Mouse (Mus musculus) T-helper 1 cell (primary cell): ENCODE results near the gene Lamc3.
"Not testable (repeated sequence)": the region's sequence is repeated elsewhere in the genome, so short reads cannot be mapped to it uniquely, and the experiment has no call there.

ENCODE experiments used
- in situ Hi-C: fragments of 300-600 bp; cut with MboI, MseI; formaldehyde crosslinking; loops from one replicate; pipeline ENCODE4 v1.15.1; 2025; ENCODE audit warnings: high pct_unique_total_duplicates

The Lamc3 gene

DNA sequence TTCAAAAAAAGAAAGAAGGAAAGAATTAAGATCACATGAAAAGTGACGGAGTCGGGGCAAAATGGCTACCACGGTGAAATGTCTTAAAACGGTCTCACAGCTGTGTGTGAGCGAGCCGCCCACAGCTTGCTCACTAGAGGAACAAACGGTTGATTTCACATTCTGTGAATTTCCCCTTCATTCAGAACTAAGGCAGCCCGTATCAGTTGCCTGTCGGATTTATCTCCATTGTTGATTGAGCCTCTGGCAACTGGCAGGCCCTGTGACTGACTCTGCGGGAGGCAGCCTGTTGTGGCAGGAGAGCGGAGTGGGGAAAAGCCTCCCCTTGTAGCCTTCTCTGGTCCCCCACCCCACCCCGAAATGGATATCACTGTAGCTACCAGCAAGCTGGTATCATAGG is 10.6 kb upstream of the Lamc3 start:
- in situ Hi-C loops, result no loop called here

DNA sequence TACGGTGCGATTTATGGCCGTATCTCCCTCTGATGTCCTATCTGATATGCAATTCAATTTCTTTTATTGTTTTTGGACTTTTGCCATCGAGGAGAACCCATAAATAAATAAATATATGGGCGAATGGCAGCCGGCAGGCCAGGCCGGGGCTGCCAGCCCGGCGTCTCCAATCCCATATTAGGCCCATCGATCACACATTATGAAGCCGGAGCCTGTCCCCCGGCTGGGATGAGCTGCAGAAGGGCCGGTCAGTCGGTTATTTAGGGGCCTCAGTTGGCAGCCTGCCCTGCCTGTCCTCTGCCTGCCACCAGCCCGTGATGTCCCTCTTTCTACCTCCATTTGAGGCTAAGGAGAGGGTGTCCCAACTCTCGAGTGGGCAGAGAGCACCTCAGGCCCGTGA is 8.5 kb upstream of the Lamc3 start:
- in situ Hi-C loops, result no loop called here

DNA sequence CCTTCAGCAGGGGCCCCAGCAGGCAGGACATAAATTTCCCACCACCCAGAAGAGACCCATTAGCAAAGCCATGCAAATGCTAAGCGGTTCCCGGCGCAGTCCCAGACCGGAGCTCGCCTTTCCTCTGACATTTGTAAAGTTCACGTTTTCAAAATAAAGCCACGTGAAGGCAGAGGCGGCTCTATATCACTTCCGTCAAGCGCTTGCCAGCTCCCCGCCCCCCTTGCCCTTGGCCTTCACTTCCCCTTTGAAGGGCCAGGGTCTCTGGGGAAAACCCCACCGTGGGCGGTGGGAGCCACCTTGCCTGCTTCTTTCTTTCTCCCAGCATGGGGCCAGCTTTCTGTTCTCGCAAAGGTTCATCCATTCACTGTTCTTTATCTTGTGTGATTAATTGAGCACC is 6.2 kb upstream of the Lamc3 start:
- in situ Hi-C loops, result no loop called here

DNA sequence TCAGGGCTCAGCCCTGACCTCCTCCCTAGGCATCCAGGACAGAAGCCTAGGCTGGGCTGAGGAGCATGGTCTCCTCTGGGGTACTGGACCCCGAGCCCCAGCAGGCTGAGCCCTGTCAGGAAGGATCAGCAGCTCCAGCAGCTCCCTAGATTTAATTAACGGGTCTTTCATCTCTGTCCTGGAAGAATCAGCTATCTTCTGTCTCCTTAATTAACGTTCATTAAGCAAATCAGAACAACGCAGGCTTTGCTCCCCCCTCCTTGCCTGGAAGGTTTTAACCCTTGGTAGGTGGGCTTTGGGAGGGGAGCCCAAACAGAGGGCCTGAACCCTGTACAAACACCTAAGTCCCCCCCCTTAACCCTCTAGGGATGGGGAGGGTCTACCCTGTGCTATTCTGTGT is 4.0 kb upstream of the Lamc3 start:
- in situ Hi-C loops, result no loop called here

DNA sequence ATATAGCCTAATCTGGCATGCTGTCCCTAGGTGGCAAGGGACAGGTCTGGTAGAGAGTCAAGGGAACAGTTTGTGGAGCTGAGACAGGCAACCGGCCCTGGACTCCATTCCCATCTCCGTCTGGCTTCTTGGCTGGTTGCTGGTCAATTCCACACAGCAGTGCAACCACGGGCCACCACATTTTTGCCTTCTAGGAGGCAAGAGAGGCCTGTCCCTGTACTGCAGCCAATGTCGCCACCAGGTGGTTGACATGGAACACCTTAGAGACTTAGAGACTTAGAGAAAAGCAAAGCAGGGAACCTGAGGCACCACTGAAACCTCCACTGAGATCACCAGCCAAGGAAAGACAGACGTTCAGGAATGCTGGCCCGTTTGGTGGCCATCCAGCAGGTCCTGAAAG is 2.3 kb upstream of the Lamc3 start:
- in situ Hi-C loops, result loop anchor here (5.0 kb wide), 1 partner anchor 73 kb away; the partner anchor contains the start of gene Qrfp

DNA sequence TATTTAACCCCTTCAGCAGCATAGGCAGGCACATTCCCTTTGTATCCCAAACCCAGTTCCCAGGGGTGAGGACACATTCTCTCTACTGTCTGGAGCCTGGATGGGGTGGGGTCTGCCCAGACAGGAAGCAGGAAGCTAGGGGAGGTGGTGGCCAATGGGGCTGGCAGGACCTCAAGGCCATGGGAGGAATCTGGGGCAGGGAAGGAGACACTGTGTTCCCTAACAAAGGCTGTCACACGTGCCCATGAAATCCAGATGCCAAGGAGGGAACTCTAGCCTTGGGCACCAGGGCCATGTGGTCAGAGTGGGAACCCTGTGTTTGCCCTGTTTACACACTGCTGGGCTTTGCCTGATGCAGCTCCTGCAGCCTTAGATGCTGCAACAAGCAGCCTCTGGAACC is 1.8 kb downstream of the Lamc3 start:
- in situ Hi-C loops, result loop anchor here (5.0 kb wide), 1 partner anchor 77 kb away; the partner anchor contains the start of gene Qrfp

DNA sequence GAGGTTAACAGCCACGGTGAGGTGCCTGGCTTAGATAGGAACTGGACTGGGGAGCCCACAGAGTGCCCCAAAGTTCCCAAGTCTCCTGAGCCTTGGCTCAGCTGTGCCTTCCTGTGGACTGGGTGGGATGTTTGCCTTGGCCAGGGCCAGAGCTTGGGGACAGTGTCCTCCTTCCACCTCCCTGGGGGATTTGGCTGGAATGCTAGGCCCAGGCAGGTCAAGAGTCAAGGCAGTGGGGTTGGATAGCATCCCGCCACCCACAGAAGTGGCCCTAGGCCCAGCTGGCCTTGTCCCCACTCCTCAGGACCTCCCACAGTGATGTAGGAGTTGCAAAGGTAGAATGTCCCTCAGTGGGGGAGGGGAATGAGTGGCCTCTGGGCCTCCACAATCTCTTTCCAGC is 4.1 kb downstream of the Lamc3 start:
- in situ Hi-C loops, result no loop called here

DNA sequence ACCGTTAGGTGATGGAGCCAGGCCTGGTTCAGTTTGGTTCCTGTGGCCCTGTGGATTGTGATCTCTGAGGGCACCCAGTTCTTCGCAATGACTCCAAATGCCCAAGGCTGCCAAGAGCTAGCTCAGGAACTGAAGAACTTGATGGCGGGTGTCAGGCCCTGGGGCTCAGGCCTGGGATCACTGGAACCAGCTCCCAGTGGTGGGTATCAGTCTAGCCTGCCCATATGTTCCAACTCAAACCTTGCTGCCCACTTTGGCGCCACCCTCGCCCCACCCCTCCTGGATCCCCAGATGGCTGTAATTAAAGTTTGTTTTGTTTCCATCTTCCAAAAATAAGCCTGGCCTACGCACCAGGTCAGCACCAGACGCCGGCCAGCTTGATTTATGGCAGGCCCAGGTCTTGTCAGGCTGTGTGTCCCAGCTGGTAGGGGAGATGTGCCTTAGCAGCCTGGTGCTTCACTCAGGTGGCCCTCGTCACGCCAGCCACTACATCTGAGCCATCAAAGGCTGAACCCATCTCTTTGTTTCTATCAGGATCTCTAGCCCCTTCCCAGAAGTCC is 6.1 kb downstream of the Lamc3 start:
- in situ Hi-C loops, result no loop called here

DNA sequence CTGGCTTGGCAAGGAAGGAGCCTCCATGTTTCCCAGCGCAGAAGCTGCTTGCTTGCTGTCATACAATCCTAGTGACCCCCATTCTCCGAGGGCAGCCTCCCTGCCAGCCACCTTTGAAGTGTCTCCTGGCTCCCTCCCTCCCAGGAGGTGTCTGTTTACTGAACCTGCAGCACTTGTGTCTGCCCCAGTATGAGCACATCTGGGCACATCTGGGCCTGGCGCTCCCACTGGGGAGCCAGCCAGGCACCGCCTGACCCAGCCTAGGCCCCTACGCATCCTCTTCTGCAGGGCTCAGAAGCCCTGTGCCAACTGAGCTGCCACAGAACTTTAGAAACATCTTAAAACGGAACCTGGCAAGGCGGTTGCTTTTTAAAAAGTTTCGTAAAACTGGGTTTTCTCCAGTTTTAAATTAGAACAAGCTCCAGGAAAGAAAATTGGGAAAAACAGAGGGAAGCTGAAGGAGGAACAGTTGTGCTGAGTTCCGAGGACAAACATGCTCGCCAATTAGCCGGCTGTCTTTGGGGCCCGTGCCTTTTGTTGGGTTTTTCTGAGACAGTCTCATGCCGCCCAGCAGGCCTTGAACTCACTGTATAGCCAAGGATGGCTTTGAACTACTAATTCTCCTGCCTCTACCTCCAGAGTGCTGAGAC is 7.3 kb downstream of the Lamc3 start:
- in situ Hi-C loops, result no loop called here

DNA sequence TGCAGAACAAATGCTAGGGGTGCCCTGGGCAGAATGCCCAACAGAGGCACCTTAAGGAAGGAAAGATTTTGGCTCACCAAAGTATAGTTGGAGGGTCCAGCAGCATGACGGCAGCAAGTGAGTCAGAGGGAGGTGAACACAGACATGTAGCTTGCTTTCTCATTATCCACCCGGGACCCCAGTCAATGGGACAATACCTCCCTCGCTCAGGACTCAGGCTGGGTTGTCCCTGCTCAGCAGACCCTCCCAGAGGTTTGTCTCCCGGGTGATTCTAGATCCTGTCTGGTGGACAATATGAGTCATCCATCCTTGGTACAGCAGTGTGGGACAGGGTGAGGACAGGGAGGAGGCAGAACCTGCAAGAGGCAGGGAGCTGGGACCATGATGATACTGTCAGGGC is 13.8 kb downstream of the Lamc3 start:
- in situ Hi-C loops, result no loop called here

DNA sequence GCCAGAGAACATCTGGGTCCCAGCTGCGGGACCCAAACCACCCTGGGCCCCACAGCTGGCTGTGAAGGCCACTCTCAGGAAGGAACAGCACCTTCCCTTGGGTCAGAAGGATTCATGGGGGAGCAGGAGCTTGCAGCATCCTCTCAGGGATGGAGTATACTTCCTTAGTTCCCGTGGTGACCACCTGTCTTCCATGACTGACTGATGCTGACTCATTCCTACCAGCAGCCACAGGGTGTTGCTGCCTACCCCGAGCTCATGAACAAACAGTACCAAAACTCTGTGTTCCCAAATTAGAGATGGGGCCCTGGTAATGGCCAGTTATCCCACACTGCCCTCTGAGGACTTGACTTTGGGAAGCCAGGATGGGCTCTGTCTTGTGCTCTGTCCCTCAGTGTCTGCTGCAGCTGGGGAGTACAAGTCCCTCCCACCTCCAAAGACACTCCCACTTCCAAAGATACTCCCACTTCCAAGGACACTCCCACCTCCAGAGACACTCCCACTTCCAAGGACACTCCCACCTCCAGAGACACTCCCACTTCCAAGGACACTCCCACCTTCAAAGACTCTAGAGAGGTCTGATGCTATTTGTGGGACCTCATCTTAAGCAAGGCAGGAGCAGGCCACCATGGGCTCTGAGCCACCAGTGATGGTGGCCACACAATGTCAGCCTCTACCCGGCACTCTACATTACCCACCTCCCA is 14.7 kb downstream of the Lamc3 start:
- in situ Hi-C loops, result no loop called here

DNA sequence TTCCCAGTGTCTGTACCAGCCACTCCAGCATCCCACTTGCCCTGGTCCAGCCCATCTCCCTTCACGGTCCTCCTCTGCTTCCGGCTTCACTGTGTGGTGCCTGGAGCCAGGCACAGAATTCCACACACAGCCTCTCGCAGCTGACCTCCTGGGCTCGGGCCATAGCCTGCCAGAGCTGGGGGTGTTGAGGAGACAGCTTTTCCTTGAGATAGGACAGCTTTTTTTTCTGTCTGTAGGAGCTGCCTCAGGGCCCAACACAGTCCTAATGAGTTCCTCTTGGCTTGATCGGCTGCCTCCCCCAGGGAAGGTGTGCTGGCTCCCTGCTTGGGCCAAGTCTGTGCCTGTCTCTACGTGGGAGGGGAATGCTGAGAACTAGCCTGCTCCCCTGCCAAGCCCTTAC is 17.0 kb downstream of the Lamc3 start:
- in situ Hi-C loops, result no loop called here

DNA sequence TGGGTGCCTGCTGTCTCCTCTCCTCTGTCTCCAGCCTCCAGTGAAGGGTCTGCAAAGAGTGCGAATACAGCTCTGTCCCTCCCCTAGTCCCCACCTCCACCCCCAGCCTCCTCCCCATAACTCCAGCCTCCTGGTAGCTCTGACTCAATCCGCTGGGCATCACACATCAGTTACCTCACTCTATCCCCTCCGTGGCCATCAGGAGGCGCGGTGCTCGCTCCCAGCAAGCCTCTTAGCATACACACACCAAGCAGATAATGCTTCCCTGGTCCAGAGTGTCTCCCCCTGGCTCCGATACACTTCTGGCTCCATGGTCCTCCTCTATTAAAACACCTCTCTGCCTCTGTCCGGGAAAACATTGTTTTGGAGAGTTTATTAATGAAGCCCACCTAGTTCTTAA is 17.5 kb downstream of the Lamc3 start:
- in situ Hi-C loops, result no loop called here

DNA sequence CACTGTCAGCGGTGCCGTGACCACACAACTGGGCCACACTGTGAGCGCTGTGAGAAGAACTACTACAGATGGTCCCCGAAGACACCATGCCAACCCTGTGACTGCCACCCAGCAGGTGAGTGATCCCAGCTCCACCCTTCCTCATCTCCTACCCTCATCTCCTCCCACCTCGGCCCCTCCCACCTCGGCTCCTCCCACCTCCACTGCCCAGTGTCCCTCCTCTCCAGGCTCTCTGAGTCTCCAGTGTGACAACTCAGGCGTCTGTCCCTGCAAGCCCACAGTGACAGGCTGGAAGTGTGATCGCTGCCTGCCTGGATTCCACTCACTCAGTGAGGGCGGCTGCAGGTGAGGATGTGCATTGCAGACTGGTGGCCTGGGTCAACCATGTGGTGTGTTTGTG is 18.6 kb downstream of the Lamc3 start:
- in situ Hi-C loops, result no loop called here

DNA sequence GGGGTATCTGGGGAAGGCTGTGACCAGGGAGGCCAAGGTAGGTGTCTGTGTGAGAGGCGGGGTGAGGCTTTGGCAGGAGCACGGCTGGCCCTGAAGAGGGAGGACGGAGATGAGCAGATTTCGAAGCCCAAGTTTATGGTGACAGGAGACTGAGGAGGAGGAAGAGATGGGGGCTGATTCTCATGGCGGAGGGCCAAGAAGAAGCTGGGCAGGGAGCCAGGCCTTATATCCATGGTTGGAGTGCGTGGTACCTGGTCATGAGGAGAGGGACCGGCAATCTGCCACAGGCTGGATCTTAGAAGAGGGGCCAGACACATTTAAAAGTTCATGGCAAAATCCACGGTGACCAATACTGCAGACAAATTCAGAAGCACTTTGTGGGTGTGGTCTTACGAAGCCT is 19.3 kb downstream of the Lamc3 start:
- in situ Hi-C loops, result no loop called here

DNA sequence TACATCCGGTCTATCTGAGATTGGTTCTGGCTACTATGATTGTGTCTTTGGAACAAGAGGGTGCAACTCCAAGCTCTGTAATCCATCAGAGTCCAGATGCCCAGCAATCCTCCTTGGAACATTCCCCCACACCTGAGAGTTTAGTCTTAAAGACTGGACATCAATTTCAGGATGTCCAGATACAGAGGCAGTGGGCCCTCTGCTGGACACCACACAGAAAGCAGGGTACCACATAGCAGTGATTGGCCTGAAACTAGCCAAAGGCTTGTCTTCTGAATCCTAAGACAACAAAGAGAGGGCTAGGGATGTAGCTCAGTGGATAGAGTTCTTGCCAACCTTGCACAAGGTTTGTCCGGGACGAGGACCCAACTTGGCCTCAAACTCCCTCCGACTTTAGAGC is 25.5 kb downstream of the Lamc3 start:
- in situ Hi-C loops, result no loop called here

DNA sequence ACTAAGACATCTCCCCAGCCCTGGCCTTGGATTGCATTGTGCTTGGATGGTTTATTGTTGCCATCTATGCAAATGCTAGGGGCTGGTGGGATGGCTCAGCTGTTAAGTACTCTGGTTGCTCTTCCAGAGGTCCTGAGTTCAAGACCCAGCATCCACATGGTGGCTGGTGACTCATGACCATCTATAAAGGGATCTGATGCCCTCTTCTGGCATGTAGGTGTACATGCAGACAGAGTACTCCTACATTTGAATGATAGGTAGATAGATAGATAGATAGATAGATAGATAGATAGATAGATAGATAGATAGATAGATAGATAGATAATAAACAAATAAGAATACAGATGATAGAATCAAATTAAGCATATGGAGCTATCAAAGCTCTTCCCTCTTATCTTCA is 27.1 kb downstream of the Lamc3 start:
- in situ Hi-C loops, result not testable (repeated sequence)

DNA sequence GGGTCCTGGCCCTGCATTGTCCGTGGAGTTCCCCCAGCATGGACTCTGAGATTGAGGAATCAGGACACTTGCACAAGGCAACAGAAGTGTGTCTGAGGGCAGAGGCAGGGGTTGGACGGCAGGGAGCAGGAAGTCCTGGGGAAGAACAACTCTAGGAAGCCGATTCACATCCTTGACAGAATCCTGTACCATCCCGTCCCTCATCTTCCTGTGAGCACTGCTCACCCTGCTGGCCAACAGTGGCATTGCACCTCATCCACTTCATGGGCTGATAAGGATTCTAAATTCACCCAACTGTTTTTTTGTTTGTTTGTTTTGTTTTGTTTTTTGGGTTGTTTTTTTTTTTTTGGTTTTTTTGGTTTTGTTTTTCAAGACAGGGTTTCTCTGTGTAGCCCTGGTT is 28.0 kb downstream of the Lamc3 start:
- in situ Hi-C loops, result no loop called here

DNA sequence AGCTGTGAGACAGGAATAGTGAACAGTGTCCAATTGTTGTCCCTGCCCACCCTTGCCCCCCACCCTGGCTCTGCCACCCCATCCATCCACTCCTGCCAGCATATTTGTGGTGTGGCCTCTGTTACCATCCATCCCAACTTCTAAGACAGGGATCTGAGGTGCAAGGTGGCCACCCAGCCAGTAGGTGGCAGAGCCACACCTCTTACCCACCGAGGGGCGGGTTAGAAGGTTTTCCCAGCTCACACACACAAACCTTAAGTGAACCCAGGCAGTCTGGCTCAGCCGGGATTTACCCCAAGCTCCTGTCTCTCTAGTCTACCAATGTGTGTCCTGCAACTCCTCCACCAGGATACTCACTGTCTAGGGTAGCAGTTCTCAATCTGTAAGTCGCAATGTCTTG is 30.5 kb downstream of the Lamc3 start:
- in situ Hi-C loops, result no loop called here

DNA sequence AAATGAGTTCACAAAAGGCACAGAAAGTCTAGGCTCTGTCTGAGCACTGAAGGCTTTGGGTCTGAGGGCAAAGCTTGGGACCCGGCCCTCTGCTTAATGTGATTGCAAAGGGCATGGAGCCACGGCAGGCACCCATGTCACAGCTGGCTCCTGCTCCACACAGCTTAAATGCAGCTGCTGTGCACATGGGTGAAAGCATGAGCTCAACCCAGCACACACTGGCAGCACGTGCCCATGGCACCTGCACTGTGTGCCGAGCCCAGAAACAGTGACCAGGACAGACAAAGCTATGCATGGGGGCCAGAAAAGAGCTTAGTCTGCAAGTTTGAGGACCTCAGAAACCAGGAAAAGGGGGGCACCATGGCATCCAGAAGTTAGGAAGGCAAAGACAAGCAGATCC is 36.6 kb downstream of the Lamc3 start:
- in situ Hi-C loops, result loop anchor here (5.0 kb wide), 1 partner anchor 106 kb away; no protein-coding TSS in a partner anchor

DNA sequence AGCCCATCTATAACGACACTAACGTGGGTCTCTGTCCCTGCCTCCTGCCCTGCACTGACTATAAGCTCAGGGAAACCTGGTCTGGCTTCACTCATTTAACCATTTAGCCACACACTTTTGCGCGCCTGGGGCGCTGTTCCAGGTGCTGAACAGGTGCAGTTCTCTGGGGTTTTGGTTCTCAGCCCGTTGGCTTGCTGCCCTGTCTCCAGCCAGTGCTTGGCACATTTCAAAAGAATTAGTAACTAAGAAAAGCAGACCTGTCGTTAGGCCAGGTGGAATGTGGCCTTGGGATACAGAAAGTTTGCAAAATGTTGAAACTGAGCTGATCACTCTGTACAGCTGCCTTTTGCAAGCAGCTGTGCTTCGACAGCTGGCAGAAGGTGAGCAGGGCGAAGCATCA is 37.7 kb downstream of the Lamc3 start:
- in situ Hi-C loops, result loop anchor here (5.0 kb wide), 1 partner anchor 108 kb away; no protein-coding TSS in a partner anchor

DNA sequence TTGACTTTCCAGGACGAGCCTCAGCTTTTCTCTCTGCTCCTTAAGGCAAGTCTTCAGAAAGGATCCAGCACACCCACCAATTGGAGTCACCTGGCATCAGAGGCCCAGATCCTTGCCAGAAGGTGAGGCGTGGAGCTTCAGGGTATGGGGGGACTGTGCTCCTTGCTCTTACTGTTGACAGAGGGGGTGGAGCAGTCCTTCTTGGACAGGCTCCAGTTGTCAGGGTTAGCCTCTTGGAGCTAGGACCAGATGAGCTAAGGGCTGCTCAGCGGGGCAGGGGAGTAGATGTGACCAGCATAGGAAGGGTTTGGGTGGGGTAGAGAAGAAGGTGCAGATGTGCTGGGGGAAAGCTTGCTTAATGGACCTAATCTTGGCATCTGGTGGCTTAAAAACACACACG is 38.8 kb downstream of the Lamc3 start:
- in situ Hi-C loops, result no loop called here

DNA sequence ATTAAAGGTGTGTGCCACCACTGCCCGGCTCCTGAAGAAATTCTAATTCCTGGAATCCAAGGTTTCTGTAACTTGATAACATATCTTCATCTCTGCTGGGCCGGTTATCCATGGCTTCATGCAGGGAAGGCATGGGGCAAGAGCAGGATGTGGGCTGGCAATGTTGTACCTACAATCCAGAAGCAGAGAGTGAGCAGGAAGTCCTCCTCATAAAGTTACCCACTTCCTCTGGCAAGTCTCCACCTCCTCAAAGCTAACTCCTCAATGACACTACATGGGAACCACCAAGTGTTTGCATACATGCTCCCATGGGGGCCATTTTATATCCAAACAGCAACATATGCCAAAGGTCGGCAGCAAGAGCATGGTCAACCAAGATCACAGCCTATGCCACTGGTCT is 42.6 kb downstream of the Lamc3 start:
- in situ Hi-C loops, result no loop called here
